Mouse (Mus musculus): ENCODE results near the gene Meox1.

GRCm38 (mm10) chr11:101891451-101891850, 2.7 kb downstream of the Meox1 start:
- TF ChIP-seq POLR2A (IDR thresholded peaks at IDR 0.05; ENCODE audit: borderline replicate concordance, insufficient read depth, low read length) (no peak), CTCF (IDR thresholded peaks at IDR 0.05; ENCODE audit: borderline replicate concordance, insufficient read depth, low read depth, low read length) (no peak)
